9 mouse cellular contexts compared by ENCODE assay signal in genomic region chr10:39368572-39369135, GRCm38 (mm10). TPM values are rescaled to one million over a fixed set of nuclear protein-coding genes. Genes with fewer than 3 reads are reported as not detected.
A peak's percentile ranks its signal among the peaks of the same experiment; 100 is the strongest.
DNase-seq lines count a peak whose midpoint lies in the region; ATAC-seq and TF ChIP-seq lines count a peak whose summit lies in the region.
"Had no signal": no experiment of that assay in that cellular context is flagged by ENCODE, and none has a peak within 500 bp of the region (broad histone marks: within the 10 kb centered on the region; RNA-seq: fewer than 3 reads in every experiment).

Fyn (plus strand) TSS chr10:39368855.

- TF ChIP-seq EP300 in liver, embryonic 14.5 days (IDR thresholded peaks at IDR 0.05; ENCODE audit: low read depth): no peak

- peaks cover 4% of the 10 kb centered on the region for H3K27me3 ChIP-seq in embryonic facial prominence, embryonic 14.5 days (replicated peaks; ENCODE audit: control insufficient read depth, insufficient read depth, low read length)
- no peaks in the 10 kb centered on the region for H3K27me3 ChIP-seq in hindbrain, embryonic 12.5 days
- H3K27me3 ChIP-seq in liver, embryonic 14.5 days (ENCODE audit: control insufficient read depth, insufficient read depth, low read length): no peaks in the 10 kb centered on the region

- H3K27ac ChIP-seq in embryonic facial prominence, embryonic 14.5 days (replicated peaks; ENCODE audit: low read depth, low read length): peak within 1 kb of the TSS; percentile 93
- peak within 1 kb of the TSS; percentile 98 for H3K27ac ChIP-seq in hindbrain, embryonic 12.5 days
- H3K27ac ChIP-seq in liver, embryonic 14.5 days: peak within 1 kb of the TSS; percentile 41

- DNase-seq in gastrocnemius, postnatal 14 days: no peak
- no peak for DNase-seq in gastrocnemius, adult 8-10 months (ENCODE audit: low spot score in 2 of 2)
- no peak for DNase-seq in embryonic facial prominence, embryonic 14.5 days (ENCODE audit: low spot score)
- DNase-seq in liver, embryonic 14.5 days (ENCODE audit: low read depth in 3 of 3, low spot score in 3 of 3): no peak
- DNase-seq in testis, postnatal 14 days (ENCODE audit: low spot score): peak; percentile 25
- DNase-seq in embryo, embryonic 11 days: no peak

- 35% methylated on average over 8 of the region's 8 CpGs for WGBS in embryonic facial prominence, embryonic 14.5 days
- WGBS in hindbrain, embryonic 12.5 days: 35% methylated on average over 8 of the region's 8 CpGs
- 5% methylated on average over 8 of the region's 8 CpGs for WGBS in liver, embryonic 14.5 days (ENCODE audit: insufficient replicate concordance)

- no peaks in the 10 kb centered on the region for H3K9me3 ChIP-seq in embryonic facial prominence, embryonic 14.5 days (ENCODE audit: control insufficient read depth, low read length)
- H3K9me3 ChIP-seq in hindbrain, embryonic 12.5 days (replicated peaks): no peaks in the 10 kb centered on the region
- no peaks in the 10 kb centered on the region for H3K9me3 ChIP-seq in liver, embryonic 14.5 days (ENCODE audit: control insufficient read depth, low read length)

- H3K36me3 ChIP-seq in embryonic facial prominence, embryonic 14.5 days (ENCODE audit: control insufficient read depth, insufficient read depth, low read length): no peaks in the 10 kb centered on the region
- H3K36me3 ChIP-seq in hindbrain, embryonic 12.5 days: no peaks in the 10 kb centered on the region
- H3K36me3 ChIP-seq in liver, embryonic 14.5 days (replicated peaks; ENCODE audit: control insufficient read depth, insufficient read depth, low read depth): no peaks in the 10 kb centered on the region

- peak; percentile 3 for ATAC-seq in CD4-positive, CD25-positive, alpha-beta regulatory T cell, adult 4 months
- no peak for ATAC-seq in embryonic facial prominence, embryonic 14.5 days (ENCODE audit: low read depth)
- ATAC-seq in hindbrain, embryonic 12.5 days (ENCODE audit: low FRiP score): no peak
- no peak for ATAC-seq in liver, embryonic 14.5 days (ENCODE audit: insufficient read depth)

- peaks cover 19% of the 10 kb centered on the region for H3K4me1 ChIP-seq in embryonic facial prominence, embryonic 14.5 days (ENCODE audit: control insufficient read depth, insufficient read depth, low read length)
- H3K4me1 ChIP-seq in hindbrain, embryonic 12.5 days: peaks cover 33% of the 10 kb centered on the region
- H3K4me1 ChIP-seq in liver, embryonic 14.5 days (replicated peaks; ENCODE audit: control insufficient read depth in 2 of 2, insufficient read depth in 2 of 2, low read length in 1 of 2): peaks cover 23 to 24% of the 10 kb centered on the region in 2 experiments

- peak within 1 kb of the TSS; percentile 93 for H3K9ac ChIP-seq in embryonic facial prominence, embryonic 14.5 days (ENCODE audit: low read depth, low read length)
- peak within 1 kb of the TSS; percentile 97 for H3K9ac ChIP-seq in hindbrain, embryonic 12.5 days
- peak within 1 kb of the TSS; percentile 83 for H3K9ac ChIP-seq in liver, embryonic 14.5 days (replicated peaks)

- intact Hi-C loops in gastrocnemius, postnatal 14 days (cut with DNase I; ENCODE audit: low total_unique reads): no loop called here

- H3K4me2 ChIP-seq in embryonic facial prominence, embryonic 14.5 days (ENCODE audit: low read depth, low read length): peak within 1 kb of the TSS; percentile 77
- H3K4me2 ChIP-seq in hindbrain, embryonic 12.5 days (replicated peaks): peak within 1 kb of the TSS; percentile 64
- peak within 1 kb of the TSS; percentile 83 for H3K4me2 ChIP-seq in liver, embryonic 14.5 days (ENCODE audit: low read depth)

- no peak for TF ChIP-seq CTCF in liver, embryonic 14.5 days (IDR thresholded peaks at IDR 0.05; ENCODE audit: low read depth)

- H3K4me3 ChIP-seq in embryonic facial prominence, embryonic 14.5 days (ENCODE audit: low read depth, low read length): peak within 1 kb of the TSS; percentile 89
- peak within 1 kb of the TSS; percentile 93 for H3K4me3 ChIP-seq in hindbrain, embryonic 12.5 days
- peak within 1 kb of the TSS; percentile 55 to 71 for H3K4me3 ChIP-seq in liver, embryonic 14.5 days (ENCODE audit: insufficient read depth in 1 of 2, low read depth in 2 of 2, low read length in 2 of 2)

RNA-seq across cellular contexts. Expression of gene Fyn, which starts in this region (rescaled TPM):
- 10 to 100 TPM; 13.3 to 17.8 TPM for total RNA-seq in gastrocnemius, postnatal 14 days (2021)
- total RNA-seq in gastrocnemius, adult 8-10 months (2022): 1 to 10 TPM; 2.8 to 7.3 (median 5.7) TPM
- polyA plus RNA-seq in CD4-positive, CD25-positive, alpha-beta regulatory T cell, adult 4 months (2017; shearing (Covaris generic)): 100 to 1,000 TPM in 1 of 2 experiments, 10 to 100 TPM in 1; 71.9 to 106 TPM
- polyA plus RNA-seq in embryonic facial prominence, embryonic 14.5 days (2014; fragmentation: Nextera tagmentation; extraction: Ambion mirVana): 51.9 and 60.8 TPM in 2 replicates
- polyA plus RNA-seq in hindbrain, embryonic 12.5 days (2016; fragmentation: Nextera tagmentation; extraction: Ambion mirVana): 64.8 and 67.9 TPM in 2 replicates
- 8.4 and 9.8 TPM in 2 replicates for polyA plus RNA-seq in liver, embryonic 14.5 days (2012; rRNA removed)
- polyA plus RNA-seq in liver, embryonic 14.5 days (2014; fragmentation: Nextera tagmentation; extraction: Ambion mirVana): 8.2 and 9.1 TPM in 2 replicates
- total RNA-seq: MEL had no signal

Comparison
In these comparisons a context has a peak if more than half of its experiments do, and no peak if none do; other contexts are left out.
1. H3K27ac ChIP-seq: peak in every context shown above with its lines; median percentile 98 in hindbrain, embryonic 12.5 days; 93 in embryonic facial prominence, embryonic 14.5 days; 41 in liver, embryonic 14.5 days.